Mouse (Mus musculus) stomach, embryonic 14.5 days (tissue): ENCODE measurements around the gene Arl4c. TPM values are rescaled to one million over a fixed set of nuclear protein-coding genes. Genes with fewer than 3 reads are reported as not detected.

Source experiments
- ATAC-seq: fragments of 200-750 bp; cut with Nextera tagmentation; 2 replicates; pipeline ENCODE4 v1.8.0; 2017; ENCODE audit warnings: low read depth, moderate TSS enrichment; ENCODE audit not compliant: insufficient number of reproducible peaks, insufficient read depth, low FRiP score
- H3K27ac ChIP-seq: fragments of 300-500 bp; sonication (generic); 2 replicates; pipeline ENCODE4 v1.5.1; 2014; ENCODE audit warnings: mild to moderate bottlenecking, low read length, moderate library complexity, mixed read lengths
- H3K27me3 ChIP-seq: fragments of 300-500 bp; sonication (generic); 2 replicates; pipeline ENCODE4 v1.6.1; 2014; ENCODE audit warnings: low read length, control low read depth, mixed read lengths; ENCODE audit not compliant: control insufficient read depth, insufficient read depth
- H3K36me3 ChIP-seq: fragments of 300-500 bp; sonication (generic); 2 replicates; pipeline ENCODE4 v1.6.1; 2014; ENCODE audit warnings: mild to moderate bottlenecking, control low read depth, low read length, moderate library complexity, mixed read lengths; ENCODE audit not compliant: control insufficient read depth, insufficient read depth
- H3K4me1 ChIP-seq: fragments of 300-500 bp; sonication (generic); 2 replicates; pipeline ENCODE4 v1.6.1; 2014; ENCODE audit warnings: low read length, control low read depth, mixed read lengths; ENCODE audit not compliant: control insufficient read depth, insufficient read depth
- H3K4me2 ChIP-seq: fragments of 300-500 bp; sonication (generic); replicated peaks from 2 replicates; pipeline ENCODE4 v1.6.1; 2014; ENCODE audit warnings: low read depth, low read length, control low read depth
- H3K4me3 ChIP-seq: fragments of 300-500 bp; sonication (generic); 2 replicates; pipeline ENCODE4 v1.5.1; 2014; ENCODE audit warnings: low read depth, low read length, control low read depth
- H3K9ac ChIP-seq: fragments of 300-500 bp; sonication (generic); replicated peaks from 2 replicates; pipeline ENCODE4 v1.6.1; 2014; ENCODE audit warnings: low read depth, mild to moderate bottlenecking, control low read depth, low read length, moderate library complexity, mixed read lengths
- H3K9me3 ChIP-seq: fragments of 300-500 bp; sonication (generic); 2 replicates; pipeline ENCODE4 v1.6.1; 2016; ENCODE audit warnings: low read depth, low read length, control low read depth; ENCODE audit not compliant: control insufficient read depth
- WGBS: fragments of 180-500 bp; shearing (Covaris S2); extraction: QIAGEN DNeasy Blood & Tissue Kit; methylation state at CpG from one replicate; pipeline ENCODE4 v1.1.7; 2014; 5-methylcytosine and 5-hydroxymethylcytosine counted together
- polyA plus RNA-seq: library from polyadenylated mRNA; unstranded; fragments of >200 nt; fragmentation: Nextera tagmentation; extraction: Ambion mirVana; gene quantifications from 2 replicates; pipeline ENCODE4 v1.2.1, GENCODE M21; 2014

The Arl4c gene
- polyA plus RNA-seq, 1 experiment from 2014 or later, result 6.5 TPM

GRCm38 (mm10) chr1:88632851-88633250, 69.2 kb downstream of the Arl4c start:
- Histone ChIP-seq H3K4me3 (no peak overlapping the region), H3K4me1 (no peaks in the 10 kb centered on the region), H3K9ac (no peak overlapping the region), H3K9me3 (no peaks in the 10 kb centered on the region), H3K36me3 (no peaks in the 10 kb centered on the region), H3K27ac (no peak overlapping the region), H3K27me3 (no peaks in the 10 kb centered on the region), H3K4me2 (no peak overlapping the region)
- no peak for ATAC-seq
- 75% methylated on average over 6 of the region's 6 CpGs for WGBS

- no peaks in the 10 kb centered on the region for H3K27me3 ChIP-seq
- no peaks in the 10 kb centered on the region for H3K9me3 ChIP-seq
- H3K36me3 ChIP-seq, result no peaks in the 10 kb centered on the region
- H3K4me2 ChIP-seq, result no peak overlapping the region
- no peak overlapping the region for H3K27ac ChIP-seq
- WGBS, result 40% methylated on average over 2 of the region's 2 CpGs
- H3K9ac ChIP-seq, result no peak overlapping the region
- no peak for ATAC-seq
- H3K4me1 ChIP-seq, result no peaks in the 10 kb centered on the region
- no peak overlapping the region for H3K4me3 ChIP-seq
Measured at GRCm38 (mm10) chr1:88629966-88630488, 72.0 kb downstream of the Arl4c start.

GRCm38 (mm10) chr1:88625190-88625589, 76.8 kb downstream of the Arl4c start:
- H3K27me3 ChIP-seq, result no peaks in the 10 kb centered on the region
- H3K9me3 ChIP-seq, result no peaks in the 10 kb centered on the region
- H3K36me3 ChIP-seq, result no peaks in the 10 kb centered on the region
- H3K27ac ChIP-seq, result no peak overlapping the region
- no peak for ATAC-seq
- no peak overlapping the region for H3K4me3 ChIP-seq
- 58% methylated on average over 1 of the region's 1 CpGs for WGBS
- no peak overlapping the region for H3K9ac ChIP-seq
- H3K4me1 ChIP-seq, result no peaks in the 10 kb centered on the region
- H3K4me2 ChIP-seq, result no peak overlapping the region

- Histone ChIP-seq H3K9me3 (no peaks in the 10 kb centered on the region), H3K4me1 (no peaks in the 10 kb centered on the region), H3K27ac (no peak overlapping the region), H3K36me3 (no peaks in the 10 kb centered on the region), H3K4me3 (no peak overlapping the region), H3K9ac (no peak overlapping the region), H3K4me2 (no peak overlapping the region), H3K27me3 (no peaks in the 10 kb centered on the region)
- 88% methylated on average over 4 of the region's 4 CpGs for WGBS
- no peak for ATAC-seq
Measured at GRCm38 (mm10) chr1:88624376-88624775, 77.6 kb downstream of the Arl4c start.

GRCm38 (mm10) chr1:88623541-88624115, 78.4 kb downstream of the Arl4c start:
- Histone ChIP-seq H3K4me3 (no peak overlapping the region), H3K4me1 (no peaks in the 10 kb centered on the region), H3K27ac (no peak overlapping the region), H3K9ac (no peak overlapping the region), H3K9me3 (no peaks in the 10 kb centered on the region), H3K27me3 (no peaks in the 10 kb centered on the region), H3K4me2 (no peak overlapping the region), H3K36me3 (no peaks in the 10 kb centered on the region)
- 84% methylated on average over 8 of the region's 8 CpGs for WGBS
- no peak for ATAC-seq

Other genes with a start within 250 kb of the Arl4c start
- not detected in 2 replicates for gene Glrp1, start 192.2 kb downstream of the Arl4c start, polyA plus RNA-seq